In genomic region chr13:99938606-99939319, GRCm38 (mm10) we compare ENCODE assay signal across 19 mouse cellular contexts. TPM values are rescaled to one million over a fixed set of nuclear protein-coding genes. Genes with fewer than 3 reads are reported as not detected.
DNase-seq lines count a peak whose midpoint lies in the region; ATAC-seq lines count a peak whose summit lies in the region.
"Had no signal": no experiment of that assay in that cellular context is flagged by ENCODE, and none has a peak within 500 bp of the region (broad histone marks: within the 10 kb centered on the region; RNA-seq: fewer than 3 reads in every experiment).

No protein-coding gene starts in this region.

- peak overlapping the region; percentile 58 for H3K27ac ChIP-seq in hindbrain, embryonic 13.5 days
- no peak overlapping the region for H3K27ac ChIP-seq in hindbrain, embryonic 10.5 days
- 0 out of 2 replicates have a peak overlapping the region, but pooled peaks have one; percentile 12 for H3K27ac ChIP-seq in macrophage
- H3K27ac ChIP-seq: heart, embryonic 10.5 days had no signal

- no peaks in the 10 kb centered on the region for H3K27me3 ChIP-seq in hindbrain, embryonic 13.5 days
- no peaks in the 10 kb centered on the region for H3K27me3 ChIP-seq in hindbrain, embryonic 10.5 days (ENCODE audit: insufficient read depth, poor library complexity, severe bottlenecking)

- peak overlapping the region; percentile 13; the same call in 1 of the 2 replicates for H3K4me2 ChIP-seq in hindbrain, embryonic 13.5 days

- H3K9me3 ChIP-seq in hindbrain, embryonic 13.5 days, result no peaks in the 10 kb centered on the region
- no peaks in the 10 kb centered on the region for H3K9me3 ChIP-seq in hindbrain, embryonic 10.5 days
- H3K9me3 ChIP-seq: heart, embryonic 10.5 days had no signal

- no peaks in the 10 kb centered on the region for H3K79me2 ChIP-seq in macrophage (ENCODE audit: inconsistent target)

- H3K36me3 ChIP-seq in hindbrain, embryonic 13.5 days, result no peaks in the 10 kb centered on the region; the same call in 1 of the 2 replicates
- H3K36me3 ChIP-seq in hindbrain, embryonic 10.5 days, result no peaks in the 10 kb centered on the region
- H3K36me3 ChIP-seq in macrophage (ENCODE audit: inconsistent target), result no peaks in the 10 kb centered on the region

- WGBS in hindbrain, embryonic 13.5 days, result 69% methylated on average over 10 of the region's 10 CpGs
- 85% methylated on average over 10 of the region's 10 CpGs for whole genome bisulfite sequencing in hindbrain, embryonic 10.5 days
- 8% methylated on average over 10 of the region's 10 CpGs for WGBS in macrophage (ENCODE audit: missing documents)

- no peak for ATAC-seq in hindbrain, embryonic 13.5 days (ENCODE audit: low FRiP score)
- ATAC-seq: activated CD4-positive, CD25-positive, alpha-beta regulatory T cell, adult 4 months; intestine, postnatal 0 days had no signal

- H3K9ac ChIP-seq in hindbrain, embryonic 13.5 days, result no peak overlapping the region

- no peak for DNase-seq in hindbrain, embryonic 10.5 days (ENCODE audit: low spot score)
- peak; percentile 39 for DNase-seq in MEL-GATA-1-ER (ENCODE audit: extremely low read depth, low read depth)
- DNase-seq in c-Kit-positive CD71-negative TER-119-negative erythroid progenitor cells, embryonic 14.5 days (ENCODE audit: low read depth), result peak; percentile 22
- no peak for DNase-seq in thymus, postnatal 4 days
- DNase-seq in kidney, adult 9 months, result no peak
- DNase-seq: cerebellum, adult 11-12 months; gastrocnemius, postnatal 25 days; heart, postnatal 14 days; kidney, postnatal 14 days; layer of hippocampus, adult 9-11 months; liver; lung, adult 2 months; right cerebral cortex, postnatal 25 days; thymus, adult 18-20 months had no signal

- H3K4me1 ChIP-seq in hindbrain, embryonic 13.5 days (replicated peaks), result peaks cover 33% of the 10 kb centered on the region
- H3K4me1 ChIP-seq in hindbrain, embryonic 10.5 days (replicated peaks), result peaks cover 20% of the 10 kb centered on the region
- H3K4me1 ChIP-seq: heart, embryonic 10.5 days had no signal

- H3K4me3 ChIP-seq in hindbrain, embryonic 13.5 days, result no peak overlapping the region
- no peak overlapping the region for H3K4me3 ChIP-seq in hindbrain, embryonic 10.5 days
- peak overlapping the region; percentile 1; the same call in 1 of the 2 replicates for H3K4me3 ChIP-seq in macrophage (ENCODE audit: inconsistent target)
- H3K4me3 ChIP-seq: heart, embryonic 10.5 days had no signal

RNA-seq across cellular contexts. Expression of gene Cartpt, which starts 37.9 kb away (rescaled TPM):
- polyA plus RNA-seq in hindbrain, embryonic 13.5 days (2015; fragmentation: Nextera tagmentation; extraction: Ambion mirVana), result 18.8 and 24.4 TPM in 2 replicates
- 9.3 and 31.1 TPM in 2 replicates for polyA plus RNA-seq in hindbrain, embryonic 10.5 days (2016; fragmentation: Nextera tagmentation; extraction: Ambion mirVana)
- not detected for total RNA-seq in macrophage (2018; cell fraction: chromatin; rRNA removed)
- total RNA-seq in macrophage (2018; cell fraction: cytosol; rRNA removed), result under 1 TPM in 1 of 26 experiments, not detected in 25; 0.10 TPM
- not detected for total RNA-seq in macrophage (2018; cell fraction: nucleus; rRNA removed)
- polyA plus RNA-seq in macrophage (2018), result not detected in 3 replicates
- total RNA-seq: gastrocnemius, postnatal 25 days had no signal
- polyA plus RNA-seq: activated CD4-positive, CD25-positive, alpha-beta regulatory T cell, adult 4 months had no signal

Comparison
In these comparisons a context has a peak if more than half of its experiments do, and no peak if none do; other contexts are left out.
1. DNase-seq: peak in MEL-GATA-1-ER (single experiment) and c-Kit-positive CD71-negative TER-119-negative erythroid progenitor cells, embryonic 14.5 days (single experiment); none in hindbrain, embryonic 10.5 days (single experiment), thymus, postnatal 4 days (single experiment) and kidney, adult 9 months (single experiment).
2. RNA of gene Cartpt, which starts 37.9 kb away (polyA plus RNA-seq): 9.3 to 31.1 TPM in hindbrain, embryonic 10.5 days and 18.8 to 24.4 TPM in hindbrain, embryonic 13.5 days; not detected in macrophage; every median in the first group is over 10 times any median in the second.